Mouse (Mus musculus): ENCODE measurements at regions not wholly inside any gene's neighbourhood (a gene's known extent, or its start where the extent isn't known, plus 50 kb on each side); places are given as distances from the start of the nearest gene placed in this dataset.

DNA sequence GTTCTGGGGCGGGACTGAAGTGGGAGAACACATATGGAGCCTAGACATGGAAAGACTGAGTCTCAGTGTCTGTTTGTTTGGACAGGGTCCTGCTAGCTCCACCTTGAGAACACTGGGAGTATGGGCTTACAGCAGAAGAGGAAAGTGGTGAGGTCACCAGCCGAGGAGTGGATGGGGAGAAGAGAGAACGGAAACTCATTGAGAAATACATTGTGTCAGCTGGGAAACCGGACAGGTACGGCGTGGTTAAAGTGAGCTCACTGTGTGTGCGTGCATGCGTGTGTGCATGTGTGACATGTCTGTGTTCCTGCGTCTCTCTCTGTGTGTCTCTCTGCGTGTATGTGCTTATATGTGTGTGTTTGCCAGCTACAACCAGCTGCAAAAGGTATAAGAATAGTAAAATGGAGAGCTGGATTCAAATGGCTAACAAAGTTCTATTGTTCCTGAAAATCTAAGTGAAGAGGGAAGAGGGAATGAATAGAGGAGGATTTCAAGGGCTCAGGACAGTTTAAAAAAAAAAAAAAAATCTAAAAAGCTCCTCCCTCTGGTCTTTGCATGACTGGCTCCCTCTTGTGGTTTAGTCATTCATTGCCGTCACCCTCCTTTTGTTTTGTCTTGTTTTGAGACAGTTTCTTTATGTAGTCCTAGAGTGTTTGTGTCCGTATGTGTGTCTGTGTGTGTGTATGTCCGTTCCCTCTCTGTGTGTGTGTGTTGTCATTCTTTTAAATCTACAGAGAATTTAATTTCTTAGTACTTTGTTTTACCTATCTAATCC, 52.0 kb upstream of the Ak4 start:
- CTCF ChIA-PET, result interaction anchor here (0.9 to 1.3 kb wide), 3 partner anchors 10 to 18 kb away, joined by 3 to 4 read pairs (median 4); no protein-coding TSS in a partner anchor

GRCm38 (mm10) chr4:101365299-101365698, 53.8 kb upstream of the Ak4 start:
- CTCF ChIA-PET, result interaction anchor here (0.6 kb wide), 2 partner anchors 187 to 198 kb away, joined by 3 read pairs; no protein-coding TSS in a partner anchor

DNA sequence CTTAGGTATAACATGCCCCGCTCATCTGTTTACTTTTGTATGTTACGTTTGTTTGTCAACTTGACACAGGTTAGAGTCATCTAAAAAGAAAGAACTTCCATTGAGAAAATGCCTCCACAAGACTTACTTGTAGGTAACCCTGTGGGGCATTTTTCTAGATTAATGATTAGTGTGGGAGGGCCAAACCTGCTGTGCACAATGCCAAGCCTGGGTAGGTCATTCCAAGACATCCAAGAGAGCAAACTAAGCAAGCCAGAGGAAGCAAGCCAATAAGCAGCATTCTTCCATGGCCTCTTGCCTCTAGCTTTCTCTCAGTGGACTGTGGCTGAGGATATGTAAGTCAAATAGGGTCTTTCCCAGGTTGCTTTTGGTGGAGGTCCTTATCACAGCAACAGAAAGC, 54.4 kb upstream of the Ak4 start:
- CTCF ChIA-PET, result no interaction called here

GRCm38 (mm10) chr4:101363231-101363630, 55.8 kb upstream of the Ak4 start:
- CTCF ChIA-PET, result interaction anchor here (0.5 to 0.7 kb wide), 2 partner anchors 10 to 256 kb away, joined by 4 to 18 read pairs; no protein-coding TSS in a partner anchor

DNA sequence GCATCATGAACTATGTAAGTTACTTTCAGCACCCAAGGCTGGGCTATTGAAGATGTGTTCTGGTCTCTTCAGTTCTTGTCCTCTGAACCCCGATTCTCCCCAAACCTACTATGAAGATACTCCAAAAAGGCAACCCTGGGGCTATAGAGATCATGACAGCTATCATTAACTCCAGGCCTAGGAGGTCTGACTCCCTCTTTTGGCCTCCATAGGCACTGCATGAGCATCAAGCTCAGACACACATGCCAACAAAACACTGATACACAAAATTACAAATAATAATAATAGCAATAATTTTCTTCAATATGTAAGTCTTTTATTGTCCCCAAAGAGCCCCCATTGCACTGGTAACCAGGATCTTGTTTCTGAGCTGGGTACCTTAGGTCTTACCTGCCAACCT, 57.3 kb upstream of the Ak4 start:
- CTCF ChIA-PET, result no interaction called here

DNA sequence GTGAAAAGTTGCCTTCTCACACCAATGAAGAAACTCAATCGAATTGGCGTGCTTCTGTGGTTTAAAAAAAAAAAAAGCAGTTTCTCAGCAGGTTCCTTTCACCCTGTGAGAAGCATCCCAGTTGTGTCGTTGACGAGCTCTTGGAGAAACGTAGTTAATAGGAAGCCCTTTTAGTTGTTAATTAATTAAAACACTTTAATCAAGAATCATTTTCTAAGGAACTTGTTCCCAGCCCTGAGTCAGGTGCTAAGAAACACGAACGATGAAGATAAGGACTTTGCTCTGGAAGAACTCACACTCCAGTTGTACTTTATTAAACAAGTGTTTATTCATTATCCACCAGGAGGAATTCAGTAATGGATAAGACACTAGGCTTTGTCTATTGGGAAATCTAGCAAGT, 58.8 kb upstream of the Ak4 start:
- CTCF ChIA-PET, result no interaction called here

DNA sequence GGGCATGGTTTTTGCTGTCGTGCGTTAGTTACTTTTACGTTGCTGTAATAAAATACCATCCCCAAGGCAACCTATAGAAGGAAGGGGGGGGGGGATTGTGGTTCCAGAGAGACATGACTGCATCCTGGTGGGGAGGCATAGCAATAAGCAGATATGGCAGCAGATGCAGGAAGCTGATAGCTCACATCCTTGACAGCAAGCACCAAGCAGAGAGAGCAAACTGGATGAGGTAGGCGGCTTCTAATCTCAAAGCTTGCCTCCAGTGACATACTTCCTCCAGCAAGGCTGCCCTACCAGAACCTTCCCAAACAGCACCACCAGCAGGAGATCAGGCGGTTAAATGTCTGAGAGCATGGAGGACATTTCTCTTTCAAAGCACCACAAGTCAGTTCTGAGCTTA, 60.0 kb upstream of the Ak4 start:
- CTCF ChIA-PET, result interaction anchor here (1.1 kb wide), 1 partner anchor 10 kb away, joined by 3 read pairs; no protein-coding TSS in a partner anchor

GRCm38 (mm10) chr4:101358525-101358924, 60.6 kb upstream of the Ak4 start:
- CTCF ChIA-PET, result interaction anchor here (0.6 to 1.1 kb wide), 2 partner anchors 9 to 78 kb away, joined by 3 read pairs; no protein-coding TSS in a partner anchor

DNA sequence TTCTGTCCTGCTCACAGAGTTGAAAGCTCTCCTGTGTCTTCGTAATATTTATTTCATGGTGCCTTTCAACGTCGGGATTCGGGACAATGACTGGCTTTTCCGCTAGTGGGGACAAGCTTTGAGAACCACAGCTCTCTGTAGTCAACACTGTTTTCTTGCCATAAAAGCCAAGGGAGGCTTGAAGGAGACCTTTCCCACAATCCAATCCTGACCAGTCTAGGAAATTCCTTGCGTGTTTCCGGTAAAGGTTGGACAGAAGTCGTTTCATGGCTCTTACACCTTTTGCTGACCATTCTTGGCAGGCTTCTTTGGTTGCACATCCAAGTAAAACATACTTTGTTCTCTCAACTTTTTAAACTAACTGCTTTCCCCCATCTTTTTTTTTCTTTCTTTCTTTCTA, 61.2 kb upstream of the Ak4 start:
- CTCF ChIA-PET, result interaction anchor here (0.6 to 1.1 kb wide), 3 partner anchors 8 to 78 kb away, joined by 3 to 4 read pairs (median 3); no protein-coding TSS in a partner anchor

DNA sequence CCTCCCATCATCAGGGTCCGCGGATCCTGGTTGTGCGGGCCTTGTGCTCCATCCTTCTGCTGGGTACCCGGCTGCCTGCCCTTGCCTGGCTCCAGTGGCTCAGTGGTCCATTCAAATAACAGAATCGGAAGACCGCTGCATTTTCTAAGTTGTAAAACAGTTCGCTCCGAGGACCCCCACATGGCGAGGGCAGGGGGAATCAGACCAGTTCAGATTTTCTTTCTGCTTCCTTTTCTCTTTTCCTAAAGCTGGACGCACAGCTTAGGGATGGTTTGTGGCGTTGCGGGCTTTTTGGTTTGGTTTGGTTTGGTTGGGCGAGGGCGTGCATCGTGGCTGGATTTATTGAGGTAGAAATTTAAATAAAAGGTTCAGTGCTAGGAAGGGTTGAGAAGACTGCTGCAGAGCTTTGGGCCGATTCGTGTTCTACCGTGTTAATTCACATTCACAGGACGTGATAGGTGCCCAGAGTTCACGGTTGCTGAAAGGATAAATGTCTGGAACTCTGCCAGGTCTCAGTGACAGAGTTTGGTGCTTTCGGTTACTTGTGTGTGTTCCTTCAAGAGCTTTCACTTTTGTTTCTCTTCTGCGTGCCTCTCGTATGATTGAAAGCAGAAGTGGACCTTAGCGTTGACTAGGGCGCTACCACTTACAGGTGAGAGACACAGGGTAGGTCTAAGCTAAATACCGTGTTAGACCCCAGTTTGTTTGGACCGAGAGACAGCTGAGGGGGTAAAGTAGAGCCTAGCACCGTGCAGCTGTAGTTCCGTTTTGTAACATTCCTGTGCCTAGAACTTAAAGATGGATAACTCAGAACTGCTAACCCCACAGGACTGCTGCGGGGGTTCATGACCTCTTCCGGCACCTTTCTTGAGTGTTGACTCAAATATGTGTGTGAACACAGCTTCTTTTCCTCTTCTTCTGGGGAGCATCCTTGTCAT, 61.9 kb upstream of the Ak4 start:
- CTCF ChIA-PET, result interaction anchor here (1.1 kb wide), 1 partner anchor 10 kb away, joined by 4 read pairs; no protein-coding TSS in a partner anchor

DNA sequence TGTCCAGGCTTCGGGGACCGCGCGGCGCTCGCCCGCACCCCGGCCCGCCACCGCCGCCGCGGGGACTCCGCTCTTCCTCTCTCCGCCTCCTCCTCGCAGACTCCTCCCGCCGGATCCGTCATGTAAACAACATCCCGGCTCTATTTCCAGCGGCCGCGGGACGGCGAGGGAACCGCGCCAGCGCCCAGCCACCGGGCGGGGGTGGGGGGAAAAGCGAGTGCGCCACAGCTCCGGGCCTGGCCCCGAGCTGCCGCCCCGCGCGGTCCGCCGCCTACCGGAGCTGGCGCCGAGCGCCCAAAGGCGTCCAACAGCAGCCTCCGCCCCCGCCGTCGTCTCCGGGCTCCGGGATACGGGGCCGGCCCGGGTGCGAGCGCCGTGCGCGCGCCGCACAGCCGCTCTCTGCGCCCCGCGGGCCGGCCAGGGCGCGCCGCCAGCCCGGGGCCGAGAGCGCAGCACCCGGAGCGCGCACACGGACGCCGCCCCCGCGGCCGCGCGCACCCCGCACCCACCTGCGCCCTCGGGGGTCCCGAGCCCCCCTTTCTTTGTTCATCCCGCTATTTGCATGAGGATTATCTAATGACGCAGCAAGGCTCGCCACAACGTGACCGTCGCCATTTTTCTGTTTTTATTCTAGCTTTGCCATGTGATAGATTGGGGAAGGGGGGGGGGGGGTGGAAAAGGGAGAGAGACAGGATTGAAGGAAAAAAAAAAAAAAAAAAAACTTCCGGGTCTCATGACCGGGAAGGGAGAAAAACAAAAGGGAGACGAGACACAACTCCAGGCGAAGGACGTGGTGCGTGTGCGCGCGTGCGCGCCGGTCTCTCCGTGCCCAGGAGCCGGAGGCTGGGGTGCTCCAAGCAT, 62.8 kb upstream of the Ak4 start:
- CTCF ChIA-PET, result interaction anchor here (0.6 to 1.0 kb wide), 2 partner anchors 11 to 287 kb away, joined by 3 to 8 read pairs; no protein-coding TSS in a partner anchor

DNA sequence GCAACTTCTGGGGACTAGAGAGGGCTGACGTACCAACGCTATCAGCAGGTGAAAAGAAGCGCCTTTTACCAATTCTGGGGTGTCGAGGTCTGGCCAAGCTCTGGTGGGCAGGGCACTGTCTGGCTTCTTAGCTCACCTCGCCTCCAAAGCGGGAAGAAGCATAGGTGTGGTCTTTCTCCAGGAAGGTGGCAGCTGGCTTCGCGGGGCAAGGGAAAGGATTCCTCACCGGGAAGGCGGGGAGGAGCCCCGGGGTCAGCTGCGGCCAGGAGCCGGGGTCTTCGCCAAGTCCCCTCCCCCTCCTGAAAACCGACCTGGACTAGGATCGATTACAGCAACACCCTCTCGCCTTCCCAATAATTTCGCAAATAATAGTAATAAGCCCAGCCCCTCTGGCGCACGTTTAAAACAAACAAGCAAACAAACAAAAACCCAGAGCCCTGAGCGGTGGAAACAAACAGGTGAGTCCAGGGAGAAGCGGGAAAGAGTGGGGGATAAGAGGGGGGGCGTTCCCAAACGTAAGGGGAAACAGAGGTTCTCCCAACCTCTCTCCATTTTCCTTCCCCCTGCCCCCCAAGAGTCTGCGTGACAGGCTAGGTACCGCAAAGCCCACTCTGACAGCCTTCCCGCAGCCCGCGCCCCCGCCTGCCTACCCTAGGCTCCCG, 63.5 kb upstream of the Ak4 start:
- CTCF ChIA-PET, result interaction anchor here (1.0 kb wide), 1 partner anchor 12 kb away, joined by 3 read pairs; no protein-coding TSS in a partner anchor

- CTCF ChIA-PET, result no interaction called here
Measured at GRCm38 (mm10) chr4:101354951-101355350, 64.1 kb upstream of the Ak4 start.

- CTCF ChIA-PET, result interaction anchor here (0.5 to 0.7 kb wide), 6 partner anchors 9 to 1958 kb away, joined by 3 to 18 read pairs (median 4); no protein-coding TSS in a partner anchor
Measured at GRCm38 (mm10) chr4:101354086-101354855, 64.8 kb upstream of the Ak4 start.

DNA sequence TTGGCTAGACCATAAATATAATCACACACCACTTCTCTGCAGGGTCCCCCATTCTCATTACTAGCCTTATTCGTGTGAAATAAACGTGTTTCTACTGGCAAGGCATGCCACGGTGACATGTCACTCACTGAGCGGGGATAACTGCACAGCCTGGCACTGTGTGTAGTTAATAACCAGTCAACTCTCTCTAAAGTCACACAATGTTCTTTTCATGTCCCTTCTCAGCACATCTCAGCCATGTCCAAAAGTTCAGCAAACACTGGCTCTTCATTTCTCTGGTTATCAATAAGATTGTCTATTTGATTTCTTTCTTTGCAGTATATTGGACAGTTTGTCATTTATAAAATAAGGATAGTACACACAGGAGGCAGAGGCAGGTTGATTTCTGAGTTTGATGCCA, 66.9 kb upstream of the Ak4 start:
- CTCF ChIA-PET, result no interaction called here

- CTCF ChIA-PET, result interaction anchor here (0.7 kb wide), 2 partner anchors 8 to 18 kb away, joined by 3 read pairs; no protein-coding TSS in a partner anchor
Measured at GRCm38 (mm10) chr4:101351716-101352115, 67.4 kb upstream of the Ak4 start.

GRCm38 (mm10) chr4:101350656-101351055, 68.4 kb upstream of the Ak4 start:
- CTCF ChIA-PET, result interaction anchor here (0.6 to 0.7 kb wide), 3 partner anchors 19 to 118 kb away, joined by 3 to 6 read pairs (median 4); no protein-coding TSS in a partner anchor

- CTCF ChIA-PET, result no interaction called here
Measured at GRCm38 (mm10) chr4:101350222-101350621, 68.9 kb upstream of the Ak4 start.

DNA sequence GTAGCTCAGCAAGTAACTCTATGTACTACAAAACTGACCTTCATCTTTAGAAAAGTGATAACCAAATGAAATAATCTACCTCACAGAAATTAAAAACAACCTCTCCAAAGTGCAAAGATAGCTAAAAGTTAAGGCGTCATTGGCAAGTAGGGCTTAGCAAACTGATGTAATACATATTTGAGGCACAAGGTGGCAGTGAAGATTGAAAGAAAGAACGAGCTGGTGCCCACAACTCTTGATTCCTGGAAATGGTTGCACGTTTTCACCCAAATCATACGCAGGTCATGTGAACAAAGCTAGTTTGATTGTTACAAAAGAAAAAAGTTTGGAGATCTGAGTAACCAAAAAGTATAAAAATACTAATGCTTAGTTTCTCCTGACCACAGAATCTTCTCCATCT, 69.7 kb upstream of the Ak4 start:
- CTCF ChIA-PET, result interaction anchor here (1.0 to 1.1 kb wide), 2 partner anchors 9 to 18 kb away, joined by 3 to 4 read pairs; no protein-coding TSS in a partner anchor
